Mouse (Mus musculus): ENCODE results near the gene Baz2b. TPM values are rescaled to one million over a fixed set of nuclear protein-coding genes. Genes with fewer than 3 reads are reported as not detected.
"Not testable (repeated sequence)": the region's sequence is repeated elsewhere in the genome, so short reads cannot be mapped to it uniquely, and the experiment has no call there.

Gene Baz2b
- total RNA-seq, 2 experiments from 2014 or later: 23.4 to 27.8 TPM

- DNase-seq: no peak
These were observed 356.1 kb downstream of the Baz2b start for GRCm38 (mm10) chr2:59853543-59853942.

DNA sequence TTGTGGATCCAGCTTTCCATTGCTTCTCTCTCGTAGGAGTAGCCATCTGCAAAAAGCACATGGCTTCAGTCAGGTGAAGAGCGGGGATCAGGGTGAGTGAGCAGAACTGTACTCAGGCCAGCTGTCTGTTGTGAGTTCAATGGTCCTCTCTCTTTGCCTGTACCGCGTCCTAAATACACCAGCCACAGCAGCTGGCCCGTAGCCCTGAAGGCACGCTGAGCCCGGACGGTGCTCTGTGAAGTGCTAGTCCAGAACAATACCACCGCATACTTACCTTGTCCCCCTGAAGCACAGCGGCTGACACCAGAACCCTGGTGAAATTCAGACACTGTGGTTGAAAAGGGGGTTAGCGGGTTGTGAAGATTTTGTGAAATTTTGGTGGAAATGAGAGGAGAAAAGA is 356.7 kb downstream of the Baz2b start:
- no peak for DNase-seq

- DNase-seq: not testable (repeated sequence)
These were observed 357.8 kb downstream of the Baz2b start for GRCm38 (mm10) chr2:59851885-59852284.

Other genes with a start within 250 kb of the Baz2b start
- gene March7, start within 50 bp of the Baz2b start, total RNA-seq (2021): 10 to 100 TPM; 19.7 to 20.6 TPM
- 10 to 100 TPM in 1 of 2 experiments, 1 to 10 TPM in 1; 9.7 to 14.7 TPM for gene Cd302, start 74.6 kb upstream of the Baz2b start, total RNA-seq (2021)
- gene Ly75, start 173.5 kb upstream of the Baz2b start, total RNA-seq (2021): under 1 TPM in 1 of 2 experiments, not detected in 1; 0.08 TPM

All from gastrocnemius, postnatal 25 days (tissue).